Mouse (Mus musculus) cerebellum, postnatal 25 days (tissue): Measurements from ENCODE around the gene Cenpi.
"Not testable (repeated sequence)": the region's sequence is repeated elsewhere in the genome, so short reads cannot be mapped to it uniquely, and the experiment has no call there.

Source experiments
- DNase-seq, 2 experiments: peaks; one replicate each; pipeline ENCODE4 v3.0.0; 2021; ENCODE audit warnings: mixed read lengths in 2 of 2

Cenpi gene

GRCm38 (mm10) chrX:134307534-134308274, at the start of gene Cenpi:
Cenpi (plus strand) TSS chrX:134308084.
- peak; percentile 83 to 89 for DNase-seq

DNA sequence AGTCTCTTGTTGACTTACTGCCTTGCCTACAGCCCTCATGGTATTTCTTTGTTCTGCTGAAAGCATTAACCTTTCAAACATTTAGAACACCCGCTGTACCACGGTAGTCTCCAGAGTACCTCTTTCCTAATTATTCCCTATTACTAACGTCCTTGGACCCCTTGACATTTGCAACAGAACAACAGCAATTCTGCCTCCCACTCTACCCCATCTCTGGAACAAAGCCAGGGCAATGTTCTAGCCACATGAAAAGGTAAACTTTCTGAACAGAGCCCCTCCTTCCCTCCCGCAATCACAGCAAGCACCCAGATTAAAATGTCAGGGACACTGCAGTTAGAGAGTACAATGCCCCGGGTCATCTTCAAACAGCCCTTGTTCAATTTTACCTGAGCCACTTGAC, 46.7 kb upstream of the Cenpi start:
- DNase-seq: no peak

DNA sequence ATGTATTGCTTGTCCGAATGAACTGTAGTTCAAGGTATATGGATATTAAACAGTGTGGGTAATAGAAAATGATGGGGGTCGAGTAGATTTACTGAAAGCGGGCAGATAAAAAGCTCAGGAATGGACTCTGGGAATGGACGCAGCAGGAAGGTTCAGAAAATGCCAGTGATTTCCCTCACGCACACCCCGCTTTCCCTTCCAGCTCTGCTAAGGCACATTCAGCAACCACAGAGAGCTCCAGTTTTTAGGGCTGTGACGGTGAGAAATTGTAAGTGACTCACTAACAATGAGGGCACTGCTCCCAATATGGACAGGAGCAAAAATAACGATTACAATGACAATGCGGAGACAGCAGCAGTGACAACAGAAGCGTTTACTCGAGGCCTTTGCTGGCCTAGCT, 45.8 kb upstream of the Cenpi start:
- no peak for DNase-seq

GRCm38 (mm10) chrX:134275715-134276114, 32.2 kb upstream of the Cenpi start:
- DNase-seq: peak in 1 of 2 experiments; percentile 41

GRCm38 (mm10) chrX:134276275-134277160, 31.4 kb upstream of the Cenpi start, which contains the start of gene Trmt2b:
Trmt2b (minus strand) TSS chrX:134276984.
- DNase-seq: peak; percentile 68 to 73

GRCm38 (mm10) chrX:134280531-134280930, 27.4 kb upstream of the Cenpi start:
- no peak for DNase-seq

DNA sequence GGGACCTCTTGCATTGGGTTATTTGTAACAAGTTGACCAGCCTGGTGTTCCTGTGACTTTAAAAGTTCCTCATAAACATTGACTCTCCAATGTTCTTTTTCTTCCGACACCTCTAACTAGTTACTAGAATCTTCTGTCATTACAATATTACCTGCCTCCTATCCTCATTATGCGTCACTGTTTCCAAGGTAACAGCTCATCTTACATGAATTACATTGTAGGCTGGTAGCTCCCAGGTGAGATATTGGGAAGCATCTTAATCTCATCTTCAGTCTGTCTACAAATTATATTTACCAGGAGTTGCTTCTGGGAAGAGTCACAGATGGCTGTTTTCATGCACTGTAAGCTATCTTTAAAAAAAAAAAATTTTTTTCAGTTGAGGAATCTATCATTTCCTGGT, 22.8 kb upstream of the Cenpi start:
- DNase-seq: no peak

DNA sequence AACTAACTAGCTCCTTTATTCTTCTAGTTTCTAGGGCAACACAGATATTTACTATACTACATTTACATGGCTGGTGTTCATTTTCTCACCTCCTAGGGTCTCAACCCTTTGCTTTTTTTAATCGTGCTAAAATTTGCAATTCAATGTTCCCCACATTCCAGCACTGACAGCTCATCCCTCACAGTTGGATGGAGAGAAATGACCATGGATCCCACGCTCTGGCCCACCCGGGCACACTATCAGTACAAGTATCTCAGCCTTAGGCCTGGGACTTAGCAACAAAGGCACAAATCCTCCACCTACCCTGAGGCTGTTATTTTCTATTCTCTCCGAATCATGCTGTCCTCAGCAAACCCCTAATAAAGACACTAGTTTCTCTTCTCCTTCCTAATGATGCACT, 22.1 kb upstream of the Cenpi start:
- DNase-seq: no peak

- DNase-seq: no peak
Measured at GRCm38 (mm10) chrX:134287305-134287704, 20.6 kb upstream of the Cenpi start.

GRCm38 (mm10) chrX:134296301-134296700, 11.6 kb upstream of the Cenpi start:
- peak; percentile 72 to 77 for DNase-seq

- DNase-seq: peak; percentile 47 to 58
Measured at GRCm38 (mm10) chrX:134296737-134297136, 11.1 kb upstream of the Cenpi start.

DNA sequence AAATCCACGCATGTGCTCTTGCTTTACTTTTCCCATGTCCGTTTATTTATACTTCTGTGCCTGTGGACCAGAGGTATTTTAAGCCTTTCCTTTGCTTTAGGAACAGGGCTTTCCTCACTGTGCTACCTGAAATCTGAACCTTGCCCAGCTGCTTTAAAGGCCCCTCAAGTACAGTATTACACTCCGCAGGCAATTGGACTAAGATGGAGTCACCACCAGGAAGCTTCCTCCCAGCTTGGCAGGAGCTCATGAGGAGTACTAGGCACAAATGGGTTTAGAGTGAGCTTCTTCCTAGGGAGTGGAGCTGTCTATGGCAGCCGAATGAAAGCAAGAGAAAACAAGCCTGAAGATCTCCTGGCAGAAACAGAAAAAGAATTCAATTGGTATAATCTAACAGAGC, 10.7 kb upstream of the Cenpi start:
- DNase-seq: peak; percentile 44 to 48

GRCm38 (mm10) chrX:134300219-134300618, 7.7 kb upstream of the Cenpi start:
- no peak for DNase-seq

- no peak for DNase-seq
Measured at GRCm38 (mm10) chrX:134303287-134303686, 4.6 kb upstream of the Cenpi start.

GRCm38 (mm10) chrX:134308275-134308634, 371 bp downstream of the Cenpi start:
- DNase-seq: no peak

DNA sequence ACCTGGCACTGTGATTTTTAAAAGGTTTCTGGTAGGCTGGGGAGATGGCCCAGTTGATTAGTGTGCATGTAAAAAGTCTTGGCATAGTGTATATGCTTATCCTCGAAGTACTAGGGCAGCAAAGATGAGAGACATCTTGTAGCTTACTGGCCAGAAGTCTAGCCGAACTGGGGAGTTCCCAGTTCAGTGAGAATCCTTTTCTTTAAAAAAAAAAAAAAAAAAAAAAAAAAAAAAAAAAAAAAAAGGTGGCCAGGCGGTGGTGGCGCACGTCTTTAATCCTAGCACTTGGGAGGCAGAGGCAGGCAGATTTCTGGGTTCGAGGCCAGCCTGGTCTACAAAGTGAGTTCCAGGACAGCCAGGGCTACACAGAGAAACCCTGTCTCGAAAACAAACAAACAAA, 3.3 kb downstream of the Cenpi start:
- not testable (repeated sequence) for DNase-seq

GRCm38 (mm10) chrX:134319153-134319932, 11.5 kb downstream of the Cenpi start:
- DNase-seq: peak in 1 of 2 experiments; percentile 37

- peak in 1 of 2 experiments; percentile 7 for DNase-seq
Measured at GRCm38 (mm10) chrX:134333280-134333679, 25.4 kb downstream of the Cenpi start.

GRCm38 (mm10) chrX:134342735-134343134, 34.9 kb downstream of the Cenpi start:
- no peak for DNase-seq

DNA sequence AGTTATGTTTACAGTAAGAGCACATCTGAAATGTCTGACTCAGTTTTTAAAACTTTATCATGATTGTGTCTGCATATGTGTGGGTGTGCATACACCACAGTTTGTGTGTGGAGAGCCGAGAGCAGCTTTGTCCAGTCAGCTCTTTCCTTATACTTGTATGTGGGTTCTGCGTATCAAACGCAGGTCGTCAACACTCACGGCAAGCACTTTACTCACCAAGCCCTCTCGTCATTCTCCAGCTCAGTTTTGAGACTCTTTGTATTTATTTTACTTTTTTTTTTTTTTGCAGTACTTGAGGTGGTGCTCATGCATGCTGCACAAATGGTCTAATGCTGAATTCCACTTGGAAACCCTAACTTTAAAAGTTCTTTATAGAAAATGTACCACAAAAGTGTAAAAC, 42.3 kb downstream of the Cenpi start:
- no peak for DNase-seq

DNA sequence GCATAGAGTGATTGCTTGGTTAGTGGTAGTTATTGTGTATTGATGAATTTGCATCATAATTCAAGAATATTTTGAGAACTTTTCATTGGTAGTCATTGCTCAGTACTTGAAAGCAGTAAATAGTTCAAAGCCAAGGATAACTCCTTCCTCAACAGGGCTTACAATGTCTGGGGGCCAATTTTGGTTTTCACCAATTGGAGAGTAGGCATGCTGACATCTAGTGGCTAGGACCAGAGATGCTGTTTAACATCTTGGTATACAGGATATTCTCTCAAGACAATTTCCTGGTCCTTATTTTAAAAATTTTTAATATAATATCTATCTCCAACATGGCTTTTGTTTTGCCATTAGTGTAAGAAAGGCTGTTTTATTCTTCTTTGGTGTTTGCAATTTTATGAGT, 46.0 kb downstream of the Cenpi start:
- DNase-seq: peak in 1 of 2 experiments; percentile 8

- DNase-seq: no peak
Measured at GRCm38 (mm10) chrX:134359336-134359735, 51.5 kb downstream of the Cenpi start.

GRCm38 (mm10) chrX:134362156-134362555, 54.3 kb downstream of the Cenpi start:
- DNase-seq: no peak
